Mouse (Mus musculus) embryo, embryonic 9.5 days (tissue): ENCODE data around the gene Unc45a.
"Not testable (repeated sequence)": the region's sequence is repeated elsewhere in the genome, so short reads cannot be mapped to it uniquely, and the experiment has no call there.

Experiments used
- DNase-seq: peaks from one replicate; pipeline ENCODE4 v3.0.0-alpha.2; 2017; ENCODE audit errors: extremely low spot score

The Unc45a gene

GRCm38 (mm10) chr7:80325292-80325868 lies 15.4 kb downstream of the Unc45a start:
- DNase-seq, result no peak

GRCm38 (mm10) chr7:80324816-80325119 lies 16.0 kb downstream of the Unc45a start:
- not testable (repeated sequence) for DNase-seq

- peak; percentile 97 for DNase-seq
These were observed 16.6 kb downstream of the Unc45a start, which contains the start of gene Rccd1 for GRCm38 (mm10) chr7:80324043-80324815. TSS of gene Rccd1 (minus strand) at chr7:80324454.

GRCm38 (mm10) chr7:80323336-80323735 lies 17.5 kb downstream of the Unc45a start:
- DNase-seq, result no peak

GRCm38 (mm10) chr7:80319846-80320496 lies 20.8 kb downstream of the Unc45a start:
- no peak for DNase-seq

- DNase-seq, result no peak
These were observed 22.1 kb downstream of the Unc45a start for GRCm38 (mm10) chr7:80318670-80319069.

GRCm38 (mm10) chr7:80317439-80318115 lies 23.2 kb downstream of the Unc45a start:
- no peak for DNase-seq

- no peak for DNase-seq
These were observed 25.1 kb downstream of the Unc45a start for GRCm38 (mm10) chr7:80315733-80316132.

GRCm38 (mm10) chr7:80310771-80311170 lies 30.0 kb downstream of the Unc45a start:
- no peak for DNase-seq

GRCm38 (mm10) chr7:80307766-80308165 lies 33.0 kb downstream of the Unc45a start:
- no peak for DNase-seq

- DNase-seq, result no peak
These were observed 39.3 kb downstream of the Unc45a start for GRCm38 (mm10) chr7:80301522-80301921.

- no peak for DNase-seq
These were observed 41.2 kb downstream of the Unc45a start for GRCm38 (mm10) chr7:80299568-80299967.

GRCm38 (mm10) chr7:80298754-80299153 lies 42.1 kb downstream of the Unc45a start:
- no peak for DNase-seq

- DNase-seq, result no peak
These were observed 43.8 kb downstream of the Unc45a start for GRCm38 (mm10) chr7:80297041-80297440.

- DNase-seq, result no peak
These were observed 44.3 kb downstream of the Unc45a start for GRCm38 (mm10) chr7:80296462-80296861.

GRCm38 (mm10) chr7:80294764-80295648 lies 45.8 kb downstream of the Unc45a start:
- DNase-seq, result peak; percentile 61

- DNase-seq, result peak; percentile 100
These were observed 46.6 kb downstream of the Unc45a start, which contains the start of gene Prc1 for GRCm38 (mm10) chr7:80294062-80294763. TSS of gene Prc1 (plus strand) at chr7:80294450.

GRCm38 (mm10) chr7:80287736-80288135 lies 53.1 kb downstream of the Unc45a start:
- DNase-seq, result no peak

GRCm38 (mm10) chr7:80285725-80286124 lies 55.1 kb downstream of the Unc45a start:
- no peak for DNase-seq

GRCm38 (mm10) chr7:80284391-80284790 lies 56.4 kb downstream of the Unc45a start:
- DNase-seq, result no peak
